In genomic region chr10:86079921-86080320, GRCm38 (mm10) we compare ENCODE assay signal across 18 mouse cellular contexts. TPM values are rescaled to one million over a fixed set of nuclear protein-coding genes. Genes with fewer than 3 reads are reported as not detected.
DNase-seq lines count a peak whose midpoint lies in the region; ATAC-seq and TF ChIP-seq lines count a peak whose summit lies in the region.
"Had no signal": no experiment of that assay in that cellular context is flagged by ENCODE, and none has a peak within 500 bp of the region (broad histone marks: within the 10 kb centered on the region; RNA-seq: fewer than 3 reads in every experiment).

No protein-coding gene starts in this region.

- H3K36me3 ChIP-seq in lung, embryonic 16.5 days (ENCODE audit: control insufficient read depth, insufficient read depth, low read length) = no peaks in the 10 kb centered on the region
- no peaks in the 10 kb centered on the region for H3K36me3 ChIP-seq in CH12.LX (replicated peaks in 1 of 2; ENCODE audit: control insufficient read depth in 1 of 2, insufficient read depth in 1 of 2, low read length in 1 of 2)
- no peaks in the 10 kb centered on the region for H3K36me3 ChIP-seq in ES-E14 (ENCODE audit: control insufficient read depth, insufficient read depth, low read length, poor library complexity, severe bottlenecking)
- no peaks in the 10 kb centered on the region for H3K36me3 ChIP-seq in forebrain, embryonic 11.5 days (ENCODE audit: control insufficient read depth, insufficient read depth, low read length)
- H3K36me3 ChIP-seq: hindbrain, embryonic 10.5 days; limb, embryonic 15.5 days; lung, embryonic 15.5 days had no signal

- ATAC-seq in lung, embryonic 16.5 days (ENCODE audit: low read depth) = 0 out of 2 replicates have a peak, but pooled peaks have one; percentile 23
- ATAC-seq in granulocyte monocyte progenitor cell, adult 5-6 weeks (replicated peaks; ENCODE audit: poor library complexity, severe bottlenecking) = peak; percentile 53
- no peak for ATAC-seq in forebrain, embryonic 11.5 days (replicated peaks; ENCODE audit: low FRiP score)

- H3K4me1 ChIP-seq in lung, embryonic 16.5 days (replicated peaks; ENCODE audit: control insufficient read depth, insufficient read depth, low read length) = no peaks in the 10 kb centered on the region
- H3K4me1 ChIP-seq in CH12.LX (ENCODE audit: control insufficient read depth in 1 of 2, insufficient read depth in 2 of 2) (peaks cover 0 to 12% of the 10 kb centered on the region in 2 experiments; a peak in 2 of 4 replicates), ES-E14 (ENCODE audit: control insufficient read depth in 2 of 2, insufficient read depth in 2 of 2, low read length in 2 of 2, poor library complexity in 1 of 2) (no peaks in the 10 kb centered on the region)
- H3K4me1 ChIP-seq in forebrain, embryonic 11.5 days (replicated peaks; ENCODE audit: control insufficient read depth, insufficient read depth, low read length) = no peaks in the 10 kb centered on the region
- H3K4me1 ChIP-seq: hindbrain, embryonic 10.5 days; limb, embryonic 15.5 days; lung, embryonic 15.5 days had no signal

- no peak for TF ChIP-seq POLR2A in CH12.LX (IDR thresholded peaks at IDR 0.05; ENCODE audit: low read depth, low read length)

- WGBS in lung, embryonic 16.5 days = 79% methylated on average over 9 of the region's 9 CpGs
- WGBS in forebrain, embryonic 11.5 days = 88% methylated on average over 9 of the region's 9 CpGs

- no peaks in the 10 kb centered on the region for H3K27me3 ChIP-seq in lung, embryonic 16.5 days (ENCODE audit: control insufficient read depth, insufficient read depth, low read depth, low read length)
- H3K27me3 ChIP-seq in CH12.LX (replicated peaks) = no peaks in the 10 kb centered on the region
- H3K27me3 ChIP-seq in forebrain, embryonic 11.5 days (ENCODE audit: control insufficient read depth, insufficient read depth, low read length) = no peaks in the 10 kb centered on the region
- H3K27me3 ChIP-seq: limb, embryonic 15.5 days; lung, embryonic 15.5 days had no signal

- TF ChIP-seq EP300 in CH12.LX (IDR thresholded peaks at IDR 0.05; ENCODE audit: low read length) = no peak

- in situ Hi-C loops in CH12.LX (cut with MboI; ENCODE audit: low pct_ligation_motif_present, low pct_unique_long_range_greater_than_20kb, low sequenced_read_pairs) (no loop called here), ES-E14 (cut with MboI; ENCODE audit: low sequenced_read_pairs in 2 of 2, unreplicated experiment in 2 of 2) (no loop called here)

- H3K4me2 ChIP-seq in lung, embryonic 16.5 days (ENCODE audit: low read depth, low read length) = no peak overlapping the region
- H3K4me2 ChIP-seq in CH12.LX (ENCODE audit: insufficient read depth, low read depth, poor library complexity, severe bottlenecking) = no peak overlapping the region
- no peak overlapping the region for H3K4me2 ChIP-seq in forebrain, embryonic 11.5 days (ENCODE audit: low read depth, low read length, severe bottlenecking)
- H3K4me2 ChIP-seq: limb, embryonic 15.5 days; lung, embryonic 15.5 days had no signal

- TF ChIP-seq RAD21 in CH12.LX (IDR thresholded peaks at IDR 0.05; ENCODE audit: low read depth, low read length) = no peak

- H3K4me3 ChIP-seq in lung, embryonic 16.5 days (ENCODE audit: low read length) = no peak overlapping the region
- H3K4me3 ChIP-seq in CH12.LX (replicated peaks in 1 of 3; ENCODE audit: low read depth in 2 of 3, low read length in 2 of 3, poor library complexity in 1 of 3) (no peak overlapping the region), ES-E14 (ENCODE audit: insufficient read depth in 1 of 2, low read depth in 1 of 2, low read length in 2 of 2, poor library complexity in 1 of 2, severe bottlenecking in 1 of 2) (peak overlapping the region in 1 of 2 experiments; percentile 59; a peak in 1 of 4 replicates)
- no peak overlapping the region for H3K4me3 ChIP-seq in forebrain, embryonic 11.5 days (ENCODE audit: low read depth, low read length)
- H3K4me3 ChIP-seq: heart, adult 2 months; hindbrain, embryonic 10.5 days; limb, embryonic 15.5 days; lung, embryonic 15.5 days had no signal

- H3K9ac ChIP-seq in lung, embryonic 16.5 days (ENCODE audit: low read length) = no peak overlapping the region
- H3K9ac ChIP-seq in CH12.LX (ENCODE audit: insufficient read depth, low read depth) (no peak overlapping the region), ES-E14 (ENCODE audit: insufficient read depth, low read depth, low read length, poor library complexity, severe bottlenecking) (no peak overlapping the region)
- H3K9ac ChIP-seq in forebrain, embryonic 11.5 days (ENCODE audit: low read length) = no peak overlapping the region
- H3K9ac ChIP-seq: limb, embryonic 15.5 days; lung, embryonic 15.5 days had no signal

- H3K79me2 ChIP-seq in CH12.LX (replicated peaks; ENCODE audit: control insufficient read depth, extremely low read depth, insufficient read depth, poor library complexity, severe bottlenecking) = no peaks in the 10 kb centered on the region

- dilution Hi-C loops in CH12.LX (cut with MboI; ENCODE audit: extremely low pct_ligation_motif_present, extremely low pct_unique_long_range_greater_than_20kb, low sequenced_read_pairs) = no loop called here

- no peak overlapping the region for H3K27ac ChIP-seq in lung, embryonic 16.5 days (ENCODE audit: low read length)
- H3K27ac ChIP-seq in CH12.LX (ENCODE audit: insufficient read depth, low read depth) = no peak overlapping the region
- H3K27ac ChIP-seq in ES-E14 (ENCODE audit: insufficient read depth, low read depth, low read length, poor library complexity, severe bottlenecking) = no peak overlapping the region
- no peak overlapping the region for H3K27ac ChIP-seq in forebrain, embryonic 11.5 days (ENCODE audit: low read depth, low read length)
- H3K27ac ChIP-seq: heart, adult 2 months; hindbrain, embryonic 10.5 days; limb, embryonic 15.5 days; lung, embryonic 15.5 days had no signal

- no peak for DNase-seq in lung, postnatal 36 days
- peak; percentile 55 for DNase-seq in CH12.LX (ENCODE audit: extremely low read depth)
- DNase-seq in ES-E14 (ENCODE audit: low read depth, low spot score) = peak; percentile 56
- no peak for DNase-seq in forebrain, embryonic 11.5 days (ENCODE audit: low spot score)
- DNase-seq in spleen, adult 12 weeks (ENCODE audit: low spot score) = no peak
- DNase-seq: adrenal gland, adult 8-10 months; cerebellum, adult 11 months; cerebellum, postnatal 36 days; heart, adult 2 months; kidney, adult 9 months; kidney, postnatal 4 days; right cerebral cortex, adult 18-20 months; thymus, adult 2 months had no signal

- H3K9me3 ChIP-seq in lung, embryonic 16.5 days (ENCODE audit: control insufficient read depth, low read length) = no peaks in the 10 kb centered on the region
- H3K9me3 ChIP-seq in CH12.LX (replicated peaks; ENCODE audit: low read length) = no peaks in the 10 kb centered on the region
- no peaks in the 10 kb centered on the region for H3K9me3 ChIP-seq in ES-E14 (ENCODE audit: control insufficient read depth, insufficient read depth, low read depth, low read length)
- H3K9me3 ChIP-seq in forebrain, embryonic 11.5 days (ENCODE audit: control insufficient read depth, low read length) = no peaks in the 10 kb centered on the region
- H3K9me3 ChIP-seq: hindbrain, embryonic 10.5 days; limb, embryonic 15.5 days; lung, embryonic 15.5 days had no signal

- TF ChIP-seq CTCF in CH12.LX (conservative IDR thresholded peaks at IDR 0.05 in 1 of 2, IDR thresholded peaks at IDR 0.05 in 1 of 2; ENCODE audit: low read depth in 2 of 2, low read length in 2 of 2) = no peak

TF ChIP-seq in CH12.LX, 34 proteins besides CTCF, POLR2A, EP300 and RAD21:
- TF ChIP-seq NRF1 (IDR thresholded peaks at IDR 0.05; ENCODE audit: low read depth, low read length) (no peak), MEF2A (IDR thresholded peaks at IDR 0.05; ENCODE audit: borderline replicate concordance, low read depth, low read length) (no peak), ZKSCAN1 (IDR thresholded peaks at IDR 0.05; ENCODE audit: borderline replicate concordance, low read depth, low read length) (no peak), GABPA (IDR thresholded peaks at IDR 0.05; ENCODE audit: insufficient replicate concordance, low read depth, low read length) (no peak), ZNF384 (IDR thresholded peaks at IDR 0.05; ENCODE audit: low read depth, low read length) (no peak), ZMIZ1 (IDR thresholded peaks at IDR 0.05; ENCODE audit: low read depth, low read length) (no peak), USF1 (IDR thresholded peaks at IDR 0.05; ENCODE audit: low read depth, low read length) (no peak), JUN (IDR thresholded peaks at IDR 0.05; ENCODE audit: insufficient read depth, low read depth, low read length) (no peak), ELF1 (IDR thresholded peaks at IDR 0.05; ENCODE audit: low read depth, low read length) (no peak)

TF ChIP-seq in ES-E14, 5 proteins besides CTCF, POLR2A, EP300 and RAD21:
- no peak for TF ChIP-seq HCFC1 (IDR thresholded peaks at IDR 0.05; ENCODE audit: borderline replicate concordance, insufficient read depth, low read length)
- TF ChIP-seq ZNF384 (IDR thresholded peaks at IDR 0.05; ENCODE audit: low read depth, low read length) = no peak
- TF ChIP-seq MAFK (IDR thresholded peaks at IDR 0.05; ENCODE audit: insufficient read depth, low read depth, low read length) = no peak
- no peak for TF ChIP-seq CHD2 (IDR thresholded peaks at IDR 0.05; ENCODE audit: low read depth, low read length)
- no peak for TF ChIP-seq ZC3H11A (IDR thresholded peaks at IDR 0.05; ENCODE audit: borderline replicate concordance, low read depth, low read length)

RNA-seq across cellular contexts. Expression of gene Fbxo7, which starts 58.1 kb away (rescaled TPM):
- polyA plus RNA-seq in lung, embryonic 16.5 days (2015; fragmentation: Nextera tagmentation; extraction: Ambion mirVana) = 25.0 and 26.7 TPM in 2 replicates
- total RNA-seq in CH12.LX (2012; rRNA removed) = 11.4 and 13.1 TPM in 2 replicates
- total RNA-seq in CH12.LX (2014; rRNA removed) = 16.6 and 18.3 TPM in 2 replicates
- 18.7 and 21.7 TPM in 2 replicates for polyA plus RNA-seq in CH12.LX (2012; ENCODE audit: insufficient read length, low read depth)
- 16.3 and 19.3 TPM in 2 replicates for total RNA-seq in ES-E14 (2012; rRNA removed)
- 23.4 and 35.9 TPM in 2 replicates for total RNA-seq in granulocyte monocyte progenitor cell, adult 5-6 weeks (2014; fragmentation: Nextera tagmentation)
- total RNA-seq in granulocyte monocyte progenitor cell, adult 5-6 weeks (2017) = 16.8 and 24.3 TPM in 2 replicates
- 20.0 and 20.3 TPM in 2 replicates for polyA plus RNA-seq in forebrain, embryonic 11.5 days (2014; fragmentation: Nextera tagmentation; extraction: Ambion mirVana)

Comparison
In these comparisons a context has a peak if more than half of its experiments do, and no peak if none do; other contexts are left out.
1. DNase-seq: peak in CH12.LX (single experiment) and ES-E14 (single experiment); none in lung, postnatal 36 days (single experiment), forebrain, embryonic 11.5 days (single experiment) and spleen, adult 12 weeks (single experiment).